Comparison of ENCODE assay signal across 11 mouse cellular contexts in genomic region chr1:187356169-187356568, GRCm38 (mm10).
DNase-seq lines count a peak whose midpoint lies in the region; ATAC-seq lines count a peak whose summit lies in the region.
"Had no signal": no experiment of that assay in that cellular context is flagged by ENCODE, and none has a peak within 500 bp of the region (broad histone marks: within the 10 kb centered on the region; RNA-seq: fewer than 3 reads in every experiment).

No protein-coding gene starts in this region.

- H3K4me2 ChIP-seq in embryonic facial prominence, embryonic 14.5 days (ENCODE audit: low read depth, low read length): no peak overlapping the region
- H3K4me2 ChIP-seq in neural tube, embryonic 12.5 days (replicated peaks): peak overlapping the region; percentile 18; the same call in 1 of the 2 replicates
- H3K4me2 ChIP-seq: heart, embryonic 11.5 days; liver, embryonic 12.5 days had no signal

- no peaks in the 10 kb centered on the region for H3K9me3 ChIP-seq in embryonic facial prominence, embryonic 14.5 days (ENCODE audit: control insufficient read depth, low read length)
- no peaks in the 10 kb centered on the region for H3K9me3 ChIP-seq in embryonic facial prominence, embryonic 10.5 days
- no peaks in the 10 kb centered on the region for H3K9me3 ChIP-seq in neural tube, embryonic 12.5 days
- no peaks in the 10 kb centered on the region for H3K9me3 ChIP-seq in midbrain, embryonic 10.5 days (replicated peaks)
- H3K9me3 ChIP-seq: liver, embryonic 12.5 days had no signal

- peak; percentile 66 for DNase-seq in embryonic facial prominence, embryonic 14.5 days (ENCODE audit: low spot score)
- no peak for DNase-seq in embryonic facial prominence, embryonic 10.5 days (ENCODE audit: low spot score)
- DNase-seq in neural tube, embryonic 10.5 days (ENCODE audit: extremely low spot score, low spot score): no peak
- DNase-seq in midbrain, embryonic 10.5 days (ENCODE audit: low spot score): no peak
- no peak for DNase-seq in urinary bladder, adult 18-20 months (ENCODE audit: low spot score in 2 of 2)
- no peak for DNase-seq in layer of hippocampus, adult 8-10 months (ENCODE audit: low spot score in 2 of 2)
- DNase-seq in adrenal gland, postnatal 4 days (ENCODE audit: low spot score in 2 of 2): no peak
- DNase-seq: cerebellum, postnatal 14 days had no signal

- WGBS in embryonic facial prominence, embryonic 14.5 days: 71% methylated on average over 15 of the region's 15 CpGs
- WGBS in embryonic facial prominence, embryonic 10.5 days: 77% methylated on average over 15 of the region's 15 CpGs
- 54% methylated on average over 15 of the region's 15 CpGs for WGBS in neural tube, embryonic 12.5 days
- WGBS in midbrain, embryonic 10.5 days: 85% methylated on average over 15 of the region's 15 CpGs

- H3K36me3 ChIP-seq in embryonic facial prominence, embryonic 14.5 days (ENCODE audit: control insufficient read depth, insufficient read depth, low read length): no peaks in the 10 kb centered on the region
- H3K36me3 ChIP-seq in embryonic facial prominence, embryonic 10.5 days (replicated peaks): peaks cover 4% of the 10 kb centered on the region; the same call in 1 of the 2 replicates
- no peaks in the 10 kb centered on the region for H3K36me3 ChIP-seq in neural tube, embryonic 12.5 days
- H3K36me3 ChIP-seq in midbrain, embryonic 10.5 days: peaks cover 7% of the 10 kb centered on the region; the same call in 1 of the 2 replicates
- H3K36me3 ChIP-seq: liver, embryonic 12.5 days had no signal

- no peak overlapping the region for H3K27ac ChIP-seq in embryonic facial prominence, embryonic 14.5 days (replicated peaks; ENCODE audit: low read depth, low read length)
- no peak overlapping the region for H3K27ac ChIP-seq in embryonic facial prominence, embryonic 10.5 days (replicated peaks)
- H3K27ac ChIP-seq in neural tube, embryonic 12.5 days: no peak overlapping the region
- H3K27ac ChIP-seq in midbrain, embryonic 10.5 days (replicated peaks): peak overlapping the region; percentile 47; the same call in 1 of the 2 replicates
- H3K27ac ChIP-seq: liver, embryonic 12.5 days had no signal

- peak; percentile 53; the same call in 1 of the 2 replicates for ATAC-seq in embryonic facial prominence, embryonic 14.5 days (ENCODE audit: low read depth)
- ATAC-seq in neural tube, embryonic 12.5 days (ENCODE audit: low FRiP score, low read depth): no peak
- ATAC-seq: liver, embryonic 12.5 days had no signal

- H3K27me3 ChIP-seq in embryonic facial prominence, embryonic 14.5 days (replicated peaks; ENCODE audit: control insufficient read depth, insufficient read depth, low read length): no peaks in the 10 kb centered on the region
- no peaks in the 10 kb centered on the region for H3K27me3 ChIP-seq in embryonic facial prominence, embryonic 10.5 days (replicated peaks; ENCODE audit: low read depth, poor library complexity, severe bottlenecking)
- no peaks in the 10 kb centered on the region for H3K27me3 ChIP-seq in neural tube, embryonic 12.5 days (replicated peaks)
- H3K27me3 ChIP-seq in midbrain, embryonic 10.5 days (ENCODE audit: low read depth, poor library complexity, severe bottlenecking): no peaks in the 10 kb centered on the region
- H3K27me3 ChIP-seq: liver, embryonic 12.5 days had no signal

- H3K4me3 ChIP-seq in embryonic facial prominence, embryonic 14.5 days (ENCODE audit: low read depth, low read length): no peak overlapping the region
- no peak overlapping the region for H3K4me3 ChIP-seq in embryonic facial prominence, embryonic 10.5 days
- H3K4me3 ChIP-seq in neural tube, embryonic 12.5 days: no peak overlapping the region
- H3K4me3 ChIP-seq in midbrain, embryonic 10.5 days: no peak overlapping the region
- H3K4me3 ChIP-seq: liver, embryonic 12.5 days had no signal

- H3K4me1 ChIP-seq in embryonic facial prominence, embryonic 14.5 days (ENCODE audit: control insufficient read depth, insufficient read depth, low read length): no peaks in the 10 kb centered on the region
- no peaks in the 10 kb centered on the region for H3K4me1 ChIP-seq in embryonic facial prominence, embryonic 10.5 days
- no peaks in the 10 kb centered on the region for H3K4me1 ChIP-seq in neural tube, embryonic 12.5 days
- peaks cover 4% of the 10 kb centered on the region for H3K4me1 ChIP-seq in midbrain, embryonic 10.5 days
- H3K4me1 ChIP-seq: liver, embryonic 12.5 days had no signal

- no peak overlapping the region for H3K9ac ChIP-seq in embryonic facial prominence, embryonic 14.5 days (ENCODE audit: low read depth, low read length)
- H3K9ac ChIP-seq in neural tube, embryonic 12.5 days: no peak overlapping the region
- H3K9ac ChIP-seq: liver, embryonic 12.5 days had no signal
